Mouse (Mus musculus) kidney, adult 18-20 months (tissue): ENCODE measurements around the gene Elmo1.

Source experiments
- DNase-seq: peaks from one replicate; pipeline ENCODE4 v3.0.0; 2021

Elmo1 gene

DNA sequence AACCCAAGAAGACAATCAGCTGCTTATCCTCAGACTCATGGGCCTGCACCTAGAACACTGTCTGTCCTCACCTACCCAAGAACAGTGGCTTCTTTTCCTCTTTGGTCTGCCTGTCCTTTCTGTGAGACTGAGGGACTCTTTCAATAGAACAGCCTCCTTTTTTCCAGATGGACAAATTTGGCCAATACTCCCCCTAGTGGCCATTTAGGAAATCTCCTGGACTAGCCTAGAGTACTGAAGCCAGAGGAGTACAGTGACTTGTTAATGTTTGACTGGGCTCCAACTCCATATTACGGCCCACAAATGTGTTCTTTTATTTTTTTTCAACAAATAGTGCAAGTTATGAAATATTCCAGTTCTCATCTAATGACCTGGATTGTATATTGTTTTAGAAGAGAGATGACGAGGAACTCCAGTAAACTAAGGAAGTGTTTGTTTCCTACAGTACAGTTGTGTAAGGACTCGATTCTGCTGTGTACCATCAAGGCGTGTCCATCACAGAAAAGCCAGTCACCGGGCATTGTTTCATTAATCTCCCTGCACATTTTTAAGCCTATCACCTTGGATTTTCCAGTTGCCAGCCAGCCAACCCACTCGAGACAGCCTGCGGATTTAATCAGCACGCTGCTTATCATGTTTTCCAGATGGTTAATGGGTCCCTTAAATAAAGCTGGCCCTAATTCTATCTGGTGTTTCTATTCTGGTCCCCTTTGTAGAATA lies 399.5 kb downstream of the Elmo1 start:
- no peak for DNase-seq

DNA sequence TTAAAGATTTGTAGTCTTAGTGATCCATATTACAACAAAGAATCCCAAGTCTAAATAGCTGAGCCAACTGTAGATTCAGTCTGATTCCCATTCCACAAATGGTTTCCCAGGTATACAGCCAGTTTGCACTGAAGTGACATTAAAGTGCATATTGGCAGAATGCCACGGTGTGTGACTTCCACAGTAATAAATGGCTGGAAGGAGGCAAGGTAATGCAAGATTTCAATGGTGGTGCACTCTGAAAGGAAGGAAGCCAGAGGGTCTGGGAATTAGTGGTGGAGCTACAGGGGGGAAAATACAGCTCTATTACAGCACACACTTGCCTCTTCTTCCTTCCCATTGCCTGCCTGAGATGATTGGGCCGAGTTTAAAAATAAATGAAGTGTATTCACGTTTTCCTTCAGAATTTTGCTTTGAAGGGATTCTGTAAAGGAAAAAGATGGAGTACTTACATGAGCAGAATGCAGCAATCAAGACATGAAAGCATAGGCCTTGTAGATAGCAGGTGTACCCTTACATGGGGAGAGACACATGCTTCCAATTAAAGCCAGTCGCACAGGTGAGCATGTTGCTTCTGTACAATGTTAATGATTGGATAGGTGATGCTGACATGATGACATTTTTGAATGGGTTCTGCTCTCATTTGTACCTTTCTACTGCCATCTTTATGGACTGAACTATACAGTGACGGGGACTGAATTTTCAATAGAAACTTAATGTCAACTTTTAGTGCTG lies 400.6 kb downstream of the Elmo1 start:
- DNase-seq = no peak

- DNase-seq = no peak
These were observed 401.3 kb downstream of the Elmo1 start for GRCm38 (mm10) chr13:20491666-20492065.

- DNase-seq = no peak
These were observed 403.8 kb downstream of the Elmo1 start for GRCm38 (mm10) chr13:20494047-20494739.

GRCm38 (mm10) chr13:20501923-20502322 lies 411.5 kb downstream of the Elmo1 start:
- no peak for DNase-seq

DNA sequence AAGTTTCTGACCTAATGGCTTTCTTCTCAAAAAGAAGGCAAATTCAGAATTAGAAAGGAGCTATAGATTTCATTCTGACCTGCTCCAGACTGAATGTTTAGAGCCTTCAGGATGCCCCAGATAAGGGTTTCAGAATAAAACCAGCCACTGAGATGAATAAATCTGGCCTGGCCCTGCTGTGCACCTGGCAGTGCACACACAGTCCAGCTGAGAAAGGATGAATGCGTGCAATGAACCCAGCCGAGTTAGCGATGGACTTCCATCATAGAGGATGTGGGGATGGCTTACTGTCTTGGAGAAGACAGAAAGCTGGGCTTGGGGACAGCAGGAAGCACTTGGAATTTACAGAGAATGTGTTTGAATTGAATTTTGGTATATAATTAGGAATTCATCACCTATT lies 413.0 kb downstream of the Elmo1 start:
- no peak for DNase-seq

- DNase-seq = no peak
These were observed 417.2 kb downstream of the Elmo1 start for GRCm38 (mm10) chr13:20507381-20508129.

- no peak for DNase-seq
These were observed 420.6 kb downstream of the Elmo1 start for GRCm38 (mm10) chr13:20511026-20511425.

DNA sequence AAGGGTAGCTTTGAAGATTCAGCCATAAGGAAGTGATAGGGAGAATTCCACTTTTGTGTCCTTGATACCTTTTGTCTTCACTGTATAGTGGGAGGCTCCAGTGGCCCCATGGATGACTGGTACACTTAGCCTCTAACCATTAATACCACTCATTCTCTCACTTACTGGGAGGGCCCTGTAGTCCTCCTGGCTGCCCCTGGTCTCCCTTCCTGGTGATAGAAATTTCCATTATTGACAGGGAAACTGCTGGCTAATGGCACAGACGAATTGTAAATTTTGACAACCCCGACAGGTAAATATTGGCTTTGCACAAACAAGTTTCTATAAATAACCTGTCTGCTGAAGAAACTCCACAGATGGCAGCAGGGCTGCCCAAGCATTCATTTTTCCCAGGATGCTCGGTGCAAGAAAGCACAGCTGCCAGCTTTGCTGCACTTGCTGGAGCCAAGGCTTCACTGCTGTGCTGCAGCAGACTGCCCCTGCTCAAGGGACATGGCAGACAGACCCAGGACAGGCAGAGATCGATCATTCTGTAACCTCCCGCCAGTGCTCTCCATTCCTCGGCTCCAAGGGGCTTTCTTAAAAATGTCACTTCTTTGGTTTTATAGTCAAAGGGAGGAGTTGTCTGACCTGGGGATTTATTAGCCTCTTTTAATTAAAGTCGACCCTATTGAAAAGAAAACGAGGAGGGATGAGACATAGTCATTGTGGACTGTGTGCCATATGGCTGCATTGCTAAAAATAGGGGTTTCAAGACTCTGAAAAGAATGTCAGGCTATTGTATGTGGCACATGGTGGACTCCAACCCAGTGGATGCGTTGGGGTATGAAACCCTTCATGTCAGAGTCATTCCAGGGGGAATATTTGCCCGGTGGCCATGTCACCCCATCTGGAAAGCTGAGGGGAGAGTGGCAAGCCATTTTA lies 422.2 kb downstream of the Elmo1 start:
- DNase-seq = no peak

- DNase-seq = no peak
These were observed 424.3 kb downstream of the Elmo1 start for GRCm38 (mm10) chr13:20514721-20515120.

DNA sequence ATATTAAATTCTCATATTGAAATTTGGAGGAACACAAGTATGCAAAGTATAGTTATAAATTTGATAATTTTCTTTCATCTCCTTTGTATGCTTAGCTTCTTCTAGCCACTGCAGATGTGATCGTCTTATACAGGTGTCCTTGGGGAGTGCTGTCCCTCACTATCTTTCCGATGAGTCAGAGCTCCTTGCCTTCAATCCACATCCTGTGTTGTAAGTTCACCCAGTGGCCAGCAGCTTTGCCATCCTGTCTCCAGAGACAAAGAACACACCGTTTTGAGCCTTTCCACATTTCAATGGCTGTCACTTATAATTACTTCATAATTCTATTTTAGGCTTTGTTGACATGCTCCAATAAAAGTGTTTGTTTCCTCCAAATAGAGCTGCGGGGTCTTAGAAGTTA lies 425.7 kb downstream of the Elmo1 start:
- no peak for DNase-seq

DNA sequence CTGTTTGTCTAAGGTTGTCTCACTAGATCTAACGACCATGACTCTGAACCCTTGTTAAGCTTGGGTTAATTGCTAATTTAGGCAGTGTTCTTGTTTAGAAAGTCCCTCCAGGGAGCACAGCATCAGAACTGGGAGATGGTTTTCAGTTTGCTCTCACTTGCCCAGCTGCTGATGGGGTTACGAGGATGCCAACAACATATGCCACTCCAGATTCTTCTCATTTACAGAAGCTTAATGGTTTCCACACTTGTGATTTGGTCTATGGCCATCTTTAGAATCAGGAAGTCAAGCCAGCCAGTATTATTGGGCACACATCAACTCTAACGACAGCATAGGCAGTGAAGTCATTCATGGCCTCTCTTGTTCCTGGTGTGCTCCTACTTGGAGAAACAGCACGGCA lies 427.3 kb downstream of the Elmo1 start:
- DNase-seq = no peak

- DNase-seq = no peak
These were observed 431.1 kb downstream of the Elmo1 start for GRCm38 (mm10) chr13:20521492-20521891.

- no peak for DNase-seq
These were observed 433.3 kb downstream of the Elmo1 start for GRCm38 (mm10) chr13:20523671-20524070.

DNA sequence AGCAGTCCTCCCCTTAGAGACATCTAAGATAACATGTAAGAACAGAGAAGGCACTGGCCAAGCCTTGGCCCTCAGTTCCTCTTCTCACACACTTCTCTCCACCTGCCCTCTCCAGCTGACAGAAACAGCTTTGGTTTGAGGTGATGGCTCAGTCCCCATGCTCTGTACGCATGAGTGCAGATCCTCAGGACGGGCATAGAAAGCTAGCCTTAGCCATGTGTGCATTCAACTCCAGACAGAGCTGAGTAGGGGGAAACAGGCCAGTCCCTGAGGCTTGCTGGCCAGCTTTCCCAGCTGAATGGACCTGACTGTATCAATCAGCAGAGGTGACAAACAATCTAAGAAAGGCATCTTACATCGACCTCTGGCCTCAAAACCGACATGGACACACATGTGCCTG lies 435.4 kb downstream of the Elmo1 start:
- DNase-seq = no peak

- DNase-seq = no peak
These were observed 446.7 kb downstream of the Elmo1 start for GRCm38 (mm10) chr13:20537053-20537452.

DNA sequence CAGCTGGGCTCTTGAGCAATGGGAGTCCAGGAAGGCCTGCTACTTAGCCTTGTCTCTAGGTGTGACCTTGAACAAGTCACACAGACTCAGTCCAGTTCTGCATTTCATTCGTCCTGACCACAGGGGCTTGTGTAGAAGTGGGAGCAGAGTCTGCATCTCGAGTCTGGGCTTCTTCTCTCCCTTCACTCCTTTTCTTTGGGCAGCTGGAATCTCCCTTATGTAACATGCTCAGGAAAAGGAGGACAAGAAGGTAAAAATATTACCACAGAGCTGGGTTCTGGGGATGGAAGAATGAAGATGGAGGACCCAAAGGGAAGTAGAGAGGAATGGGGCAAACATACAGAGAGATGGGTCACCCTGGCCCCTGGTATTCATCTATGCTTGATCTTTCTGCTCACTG lies 447.1 kb downstream of the Elmo1 start:
- DNase-seq = no peak

DNA sequence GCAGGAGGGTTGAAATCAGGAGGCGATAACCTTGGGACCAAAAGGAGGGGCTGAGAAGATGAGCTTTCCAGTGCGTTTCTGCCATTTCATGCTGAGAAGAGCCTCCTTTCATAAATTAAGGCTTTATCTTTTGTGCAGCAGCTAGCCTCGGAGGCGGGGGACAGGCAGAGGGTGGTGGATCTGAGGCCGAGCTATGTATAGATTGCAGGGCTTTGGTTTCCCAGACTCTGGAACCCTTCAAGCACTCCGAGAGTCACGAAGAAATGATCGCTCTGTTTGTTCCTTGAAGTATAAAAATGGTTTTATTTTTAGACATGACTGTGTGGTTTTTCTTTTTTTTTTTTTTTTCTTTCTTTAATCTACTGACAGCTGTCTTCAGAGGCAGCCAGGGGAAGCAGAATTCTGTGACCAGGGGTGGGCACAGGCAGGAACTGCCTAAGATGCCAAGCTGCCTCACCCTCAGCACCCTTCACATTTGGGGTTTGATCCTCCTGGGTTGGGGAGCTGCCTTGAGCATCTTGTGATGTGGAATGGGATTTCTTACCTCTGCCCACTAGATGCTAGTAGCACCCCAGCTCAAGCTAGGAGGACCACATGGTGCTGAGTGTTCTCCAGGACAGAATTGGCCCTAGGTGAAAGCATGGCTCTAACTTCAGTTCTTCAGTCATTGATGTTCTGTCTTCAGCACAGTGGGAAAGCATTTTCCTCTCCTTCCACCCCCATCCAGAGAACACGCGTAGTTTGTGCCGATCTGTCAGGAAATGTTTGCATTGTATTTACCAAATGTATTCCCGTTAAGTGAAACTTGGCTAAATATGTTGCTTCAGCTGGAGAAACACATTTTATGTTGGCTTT lies 448.0 kb downstream of the Elmo1 start:
- no peak for DNase-seq

- no peak for DNase-seq
These were observed 449.2 kb downstream of the Elmo1 start for GRCm38 (mm10) chr13:20539631-20540030.

DNA sequence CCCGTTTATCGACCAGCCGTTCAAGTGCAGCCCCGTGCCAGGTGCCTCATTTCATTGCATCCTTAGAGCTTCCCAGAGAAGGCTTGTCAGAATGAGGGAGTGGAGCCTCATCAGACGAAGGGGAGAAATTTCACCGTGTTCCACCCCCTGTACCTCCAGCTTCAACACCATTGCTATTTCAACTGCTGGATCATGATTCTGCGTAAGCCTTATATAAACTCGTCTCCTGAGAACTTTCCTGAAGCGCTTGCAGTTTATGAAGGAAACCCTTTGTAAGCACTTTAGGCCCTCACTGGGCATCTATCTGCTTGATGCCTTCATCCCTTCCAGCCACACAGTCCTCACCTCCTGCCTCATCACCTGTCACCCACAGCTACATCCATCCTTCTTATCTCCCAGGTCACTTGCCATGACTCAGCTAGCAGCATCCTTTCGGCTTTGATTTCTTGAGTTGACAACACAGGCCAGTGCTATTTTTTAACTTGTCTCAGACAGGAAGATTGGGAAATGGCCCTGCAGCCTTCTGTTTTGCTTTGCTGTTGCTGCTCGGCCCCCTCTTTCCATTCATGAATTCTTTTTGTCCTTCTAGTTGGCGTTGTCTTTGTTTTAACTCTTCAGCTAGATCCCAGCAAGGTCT lies 456.3 kb downstream of the Elmo1 start:
- no peak for DNase-seq

DNA sequence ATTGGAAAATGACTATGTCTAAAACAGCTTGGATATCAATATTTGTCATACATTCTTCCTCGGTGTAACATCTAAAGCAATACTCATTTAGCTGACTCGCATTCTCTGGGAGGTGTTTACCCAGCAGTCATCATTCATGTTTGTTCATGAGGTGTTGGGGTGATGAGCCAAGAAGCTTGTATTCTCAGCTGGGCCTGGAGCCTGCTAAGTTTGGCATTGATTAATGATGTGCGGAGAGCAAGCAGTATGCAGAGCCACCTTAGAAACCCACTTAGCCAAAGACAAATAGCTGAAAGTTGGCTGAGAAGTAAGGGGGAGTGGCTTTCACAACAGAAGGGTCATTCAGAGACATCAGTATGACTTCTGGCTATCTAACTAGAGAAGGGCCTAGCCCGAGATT lies 459.6 kb downstream of the Elmo1 start:
- no peak for DNase-seq
